Mouse (Mus musculus) skeletal muscle tissue, postnatal 0 days (tissue): ENCODE measurements around the gene Erich2. TPM values are rescaled to one million over a fixed set of nuclear protein-coding genes. Genes with fewer than 3 reads are reported as not detected.

Experiments used
- polyA plus RNA-seq: library from polyadenylated mRNA; unstranded; fragments of >200 nt; fragmentation: Nextera tagmentation; extraction: Ambion mirVana; gene quantifications from 2 replicates; pipeline ENCODE4 v1.2.1, GENCODE M21; 2015

Gene Erich2
- polyA plus RNA-seq = 0.39 TPM in 1 of 2 replicates, not detected in the other

GRCm38 (mm10) chr2:70508496-70508895 is at the start of gene Erich2:
Gene Erich2 (plus strand): TSS chr2:70508819.

GRCm38 (mm10) chr2:70552772-70553171 is 44.2 kb downstream of the Erich2 start, which contains the start of gene Gad1:
Gene Gad1 (plus strand): TSS chr2:70553072.

Other genes with a start within 250 kb of the Erich2 start
- 1.2 and 1.6 TPM in 2 replicates for gene Sp5, start 33.9 kb upstream of the Erich2 start, polyA plus RNA-seq
- not detected in 2 replicates for gene Gad1, start 44.3 kb downstream of the Erich2 start, polyA plus RNA-seq
- gene Gorasp2, start 152.8 kb downstream of the Erich2 start, polyA plus RNA-seq = 81.5 and 90.4 TPM in 2 replicates
- 1.8 and 2.0 TPM in 2 replicates for gene Gm26558, start 153.3 kb downstream of the Erich2 start, polyA plus RNA-seq